In the genomic region with DNA sequence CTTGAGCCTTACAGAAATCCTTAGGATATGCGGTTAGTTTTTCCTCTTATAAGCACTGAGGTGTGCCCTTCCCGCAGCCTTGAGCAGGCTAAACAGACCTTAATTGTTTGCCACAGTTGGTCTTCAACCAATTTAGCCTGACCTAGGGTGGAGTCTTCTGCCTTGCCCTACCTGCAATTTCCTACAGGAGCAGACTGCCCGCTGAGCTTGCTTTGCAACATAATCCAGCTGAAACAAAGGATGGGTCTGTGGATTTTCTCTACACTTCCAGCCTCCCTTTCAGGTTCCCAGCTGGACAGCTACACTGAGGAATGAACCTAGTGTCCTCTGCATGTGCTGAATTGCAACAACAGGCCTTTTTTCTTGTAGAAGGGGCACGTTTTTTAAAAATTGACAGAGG, we compare ENCODE assay signal across 20 mouse cellular contexts.
DNase-seq lines count a peak whose midpoint lies in the region; TF ChIP-seq lines count a peak whose summit lies in the region.
"Had no signal": no experiment of that assay in that cellular context is flagged by ENCODE, and none has a peak within 500 bp of the region (broad histone marks: within the 10 kb centered on the region; RNA-seq: fewer than 3 reads in every experiment).

No protein-coding gene starts in this region.

- TF ChIP-seq CTCF in E14TG2a.4 (conservative IDR thresholded peaks at IDR 0.05; ENCODE audit: low read length), result no peak

- no peaks in the 10 kb centered on the region for H3K9me3 ChIP-seq in E14TG2a.4 (ENCODE audit: low read length)
- H3K9me3 ChIP-seq: forebrain, embryonic 15.5 days; heart, embryonic 10.5 days; heart, embryonic 13.5 days had no signal

- H3K4me3 ChIP-seq in E14TG2a.4 (replicated peaks; ENCODE audit: low read length), result peak overlapping the region; percentile 72
- H3K4me3 ChIP-seq: forebrain, embryonic 15.5 days; heart, adult 2 months; heart, embryonic 10.5 days; heart, embryonic 13.5 days had no signal

- peaks cover 92% of the 10 kb centered on the region for H3K4me1 ChIP-seq in E14TG2a.4 (replicated peaks; ENCODE audit: low read depth, low read length)

- H3K36me3 ChIP-seq in E14TG2a.4 (ENCODE audit: insufficient read depth, low read length), result 0 out of 2 replicates have a peak, but pooled peaks cover 4% of the 10 kb centered on the region
- H3K36me3 ChIP-seq: forebrain, embryonic 15.5 days; heart, embryonic 10.5 days; heart, embryonic 13.5 days had no signal

- H3K27me3 ChIP-seq in E14TG2a.4 (ENCODE audit: insufficient read depth, low read length), result no peaks in the 10 kb centered on the region
- H3K27me3 ChIP-seq: forebrain, embryonic 15.5 days; heart, embryonic 13.5 days had no signal

- peak; percentile 96 for DNase-seq in ES-CJ7 (ENCODE audit: low read depth, low spot score)
- DNase-seq in ZHBTc4 (ENCODE audit: low read depth, low spot score), result peak; percentile 90
- no peak for DNase-seq in layer of hippocampus, adult 11-12 months (ENCODE audit: low spot score)
- no peak for DNase-seq in right cerebral cortex, postnatal 25 days
- DNase-seq in right cerebral cortex, postnatal 10 days (ENCODE audit: low spot score in 2 of 2), result no peak
- DNase-seq: adrenal gland, postnatal 10 days; adrenal gland, postnatal 36 days; B cell, adult 2 months; cerebellum, adult 18-20 months; cerebellum, adult 9-10 months; cerebellum, postnatal 14 days; gastrocnemius, postnatal 10 days; gastrocnemius, postnatal 36 days; heart, adult 2 months; heart, postnatal 14 days; heart, postnatal 4 days had no signal

Comparison
In these comparisons a context has a peak if more than half of its experiments do, and no peak if none do; other contexts are left out.
1. DNase-seq: peak in ES-CJ7 (single experiment) and ZHBTc4 (single experiment); none in layer of hippocampus, adult 11-12 months (single experiment), right cerebral cortex, postnatal 25 days (single experiment) and right cerebral cortex, postnatal 10 days (0 of 2).